Mouse (Mus musculus): ENCODE measurements around the gene Atxn2.

- TF ChIP-seq CTCF (IDR thresholded peaks at IDR 0.05; ENCODE audit: borderline replicate concordance, control insufficient read depth, extremely low read depth, insufficient read depth, low read length, poor library complexity) (no peak), POLR2A (IDR thresholded peaks at IDR 0.05; ENCODE audit: control insufficient read depth, extremely low read depth, insufficient read depth, low read length, poor library complexity) (no peak)
These were observed 48.8 kb downstream of the Atxn2 start for GRCm38 (mm10) chr5:121759921-121760320.

Measured in thymus, adult 2 months (tissue).